Mouse (Mus musculus): ENCODE measurements at regions not wholly inside any gene's neighbourhood (a gene's known extent, or its start where the extent isn't known, plus 50 kb on each side); places are given as distances from the start of the nearest gene placed in this dataset.
A peak's percentile ranks its signal among the peaks of the same experiment; 100 is the strongest.

DNA sequence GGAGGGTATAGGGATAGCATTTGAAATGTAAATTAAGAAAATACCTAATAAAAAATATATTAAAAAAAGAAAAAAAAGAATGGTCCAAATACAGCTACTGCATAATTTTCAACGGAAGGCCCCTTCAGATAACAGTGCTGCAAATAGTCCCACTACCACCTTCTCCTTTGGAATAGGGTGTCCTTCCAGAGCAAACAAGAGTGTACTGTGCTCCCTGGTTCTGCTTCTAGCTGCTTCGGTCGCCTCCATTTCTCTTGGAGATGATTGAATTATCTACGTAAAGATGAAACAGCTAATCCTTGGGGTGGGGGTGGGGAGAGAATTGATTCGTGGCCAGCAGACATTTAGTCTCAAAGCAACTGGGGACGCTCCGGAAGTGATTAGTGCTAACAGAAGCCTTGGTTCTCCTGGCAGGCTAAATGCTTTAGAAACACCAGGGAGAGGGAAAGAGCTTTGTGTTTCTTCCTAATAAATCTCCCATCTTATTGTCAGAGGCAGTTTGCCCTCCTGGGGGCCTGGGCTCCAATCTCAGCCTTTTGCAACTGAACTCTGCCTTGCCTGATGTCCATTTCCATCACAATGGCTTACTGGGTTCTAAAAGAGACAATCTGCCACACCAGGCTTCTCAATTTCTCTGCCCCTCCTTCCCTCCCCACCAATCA, 184.5 kb upstream of the Tbl1xr1 start:
- H3K4me2 ChIP-seq = peak overlapping the region; percentile 14; the same call in 1 of the 2 replicates

GRCm38 (mm10) chr3:21892864-21893404, 183.5 kb upstream of the Tbl1xr1 start:
- WGBS = 31% methylated on average over 8 of the region's 8 CpGs
- ATAC-seq (ENCODE audit: low FRiP score) = peak; percentile 25
- Histone ChIP-seq H3K9me3 (ENCODE audit: control insufficient read depth, low read length) (no peaks in the 10 kb centered on the region), H3K9ac (ENCODE audit: low read length) (no peak overlapping the region), H3K27ac (ENCODE audit: low read depth, low read length) (no peak overlapping the region), H3K4me2 (no peak overlapping the region), H3K36me3 (ENCODE audit: control insufficient read depth, insufficient read depth, low read length) (no peaks in the 10 kb centered on the region), H3K27me3 (ENCODE audit: control insufficient read depth, insufficient read depth, low read length) (no peaks in the 10 kb centered on the region), H3K4me3 (ENCODE audit: low read depth, low read length) (no peak overlapping the region), H3K4me1 (ENCODE audit: control insufficient read depth, insufficient read depth, low read length) (peaks cover 5% of the 10 kb centered on the region; the same call in 1 of the 2 replicates)
- DNase-seq (ENCODE audit: low spot score, missing footprints) = peak; percentile 91

More for the DNA sequence above, 184.5 kb upstream of the Tbl1xr1 start:
- peak; percentile 91 for ATAC-seq (ENCODE audit: low FRiP score)
- no peaks in the 10 kb centered on the region for H3K27me3 ChIP-seq (ENCODE audit: control insufficient read depth, insufficient read depth, low read length)
- WGBS = 9% methylated on average over 7 of the region's 7 CpGs
- no peak overlapping the region for H3K9ac ChIP-seq (ENCODE audit: low read length)
- H3K27ac ChIP-seq (ENCODE audit: low read depth, low read length) = peak overlapping the region; percentile 76; the same call in 1 of the 2 replicates
- no peaks in the 10 kb centered on the region for H3K9me3 ChIP-seq (ENCODE audit: control insufficient read depth, low read length)
- H3K4me1 ChIP-seq (ENCODE audit: control insufficient read depth, insufficient read depth, low read length) = peaks cover 5% of the 10 kb centered on the region; the same call in 1 of the 2 replicates
- no peaks in the 10 kb centered on the region for H3K36me3 ChIP-seq (ENCODE audit: control insufficient read depth, insufficient read depth, low read length)
- DNase-seq (ENCODE audit: low spot score, missing footprints) = peak; percentile 93
- no peak overlapping the region for H3K4me3 ChIP-seq (ENCODE audit: low read depth, low read length)

GRCm38 (mm10) chr3:21895551-21895950, 180.9 kb upstream of the Tbl1xr1 start:
- no peak overlapping the region for H3K4me2 ChIP-seq
- H3K4me1 ChIP-seq (ENCODE audit: control insufficient read depth, insufficient read depth, low read length) = peaks cover 5% of the 10 kb centered on the region; the same call in 1 of the 2 replicates
- H3K4me3 ChIP-seq (ENCODE audit: low read depth, low read length) = no peak overlapping the region
- 98% methylated on average over 2 of the region's 2 CpGs for WGBS
- no peak for DNase-seq (ENCODE audit: low spot score, missing footprints)
- no peaks in the 10 kb centered on the region for H3K36me3 ChIP-seq (ENCODE audit: control insufficient read depth, insufficient read depth, low read length)
- no peak for ATAC-seq (ENCODE audit: low FRiP score)
- no peaks in the 10 kb centered on the region for H3K27me3 ChIP-seq (ENCODE audit: control insufficient read depth, insufficient read depth, low read length)
- H3K27ac ChIP-seq (ENCODE audit: low read depth, low read length) = no peak overlapping the region
- no peak overlapping the region for H3K9ac ChIP-seq (ENCODE audit: low read length)
- no peaks in the 10 kb centered on the region for H3K9me3 ChIP-seq (ENCODE audit: control insufficient read depth, low read length)

DNA sequence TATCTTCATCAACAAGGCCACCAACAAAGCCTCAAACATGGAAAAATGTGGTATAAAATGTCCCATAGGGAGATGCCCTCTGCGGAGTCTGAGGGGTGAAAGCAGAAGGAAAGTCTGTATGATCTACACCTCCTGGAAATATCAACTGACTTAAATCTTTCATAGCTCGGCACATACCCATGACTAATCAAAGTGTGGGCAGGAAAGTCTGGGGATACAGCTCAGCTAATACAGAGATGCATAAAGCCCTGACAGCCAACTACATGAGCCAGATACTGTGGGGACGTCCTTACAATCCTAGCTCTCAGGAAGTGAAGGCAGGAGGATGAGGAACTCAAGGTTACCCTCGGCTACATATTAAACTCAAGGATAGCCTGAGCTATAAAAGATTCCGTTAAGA, 178.2 kb upstream of the Tbl1xr1 start:
- Histone ChIP-seq H3K27ac (ENCODE audit: low read depth, low read length) (no peak overlapping the region), H3K4me2 (no peak overlapping the region), H3K9me3 (ENCODE audit: control insufficient read depth, low read length) (no peaks in the 10 kb centered on the region), H3K27me3 (ENCODE audit: control insufficient read depth, insufficient read depth, low read length) (no peaks in the 10 kb centered on the region), H3K4me3 (ENCODE audit: low read depth, low read length) (no peak overlapping the region), H3K4me1 (ENCODE audit: control insufficient read depth, insufficient read depth, low read length) (no peaks in the 10 kb centered on the region), H3K9ac (ENCODE audit: low read length) (no peak overlapping the region), H3K36me3 (ENCODE audit: control insufficient read depth, insufficient read depth, low read length) (no peaks in the 10 kb centered on the region)
- 80% methylated on average over 5 of the region's 5 CpGs for WGBS
- ATAC-seq (ENCODE audit: low FRiP score) (no peak), DNase-seq (ENCODE audit: low spot score, missing footprints) (no peak)

DNA sequence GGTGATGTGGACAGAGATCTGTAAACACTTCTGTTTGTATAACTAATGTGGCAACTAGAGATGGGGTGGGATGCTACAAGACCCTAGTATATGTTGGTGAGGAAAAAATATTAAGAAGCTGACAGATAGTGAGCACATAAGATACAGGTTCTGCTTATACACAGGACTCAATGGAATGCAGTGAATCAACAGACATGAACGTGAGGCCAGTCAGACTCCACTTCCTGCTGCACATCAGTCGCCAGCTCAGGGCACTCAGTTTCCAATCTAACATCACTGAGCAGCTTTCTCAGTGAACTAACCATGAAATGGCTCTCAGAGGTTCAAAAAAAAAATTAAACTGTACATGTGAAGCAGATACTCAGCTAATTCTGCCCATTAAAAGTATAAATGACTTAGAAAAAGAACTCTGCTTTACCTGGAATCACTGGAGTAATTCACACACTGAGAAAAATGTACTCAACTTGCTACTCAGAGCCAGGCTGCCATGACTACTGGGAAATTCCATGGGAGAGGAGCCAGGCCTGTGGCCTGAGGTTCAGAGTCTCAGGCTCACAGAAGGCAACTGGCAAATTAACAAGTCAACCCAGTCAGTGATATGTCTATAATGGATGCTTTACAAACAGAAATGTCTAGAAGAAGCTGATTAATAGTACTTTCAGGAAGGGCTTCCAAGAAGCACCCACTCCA, 170.9 kb upstream of the Tbl1xr1 start:
- 67% methylated on average over 2 of the region's 2 CpGs for WGBS
- no peaks in the 10 kb centered on the region for H3K27me3 ChIP-seq (ENCODE audit: control insufficient read depth, insufficient read depth, low read length)
- no peak overlapping the region for H3K4me3 ChIP-seq (ENCODE audit: low read depth, low read length)
- peak; percentile 17 for DNase-seq (ENCODE audit: low spot score, missing footprints)
- H3K9ac ChIP-seq (ENCODE audit: low read length) = no peak overlapping the region
- no peaks in the 10 kb centered on the region for H3K36me3 ChIP-seq (ENCODE audit: control insufficient read depth, insufficient read depth, low read length)
- no peaks in the 10 kb centered on the region for H3K9me3 ChIP-seq (ENCODE audit: control insufficient read depth, low read length)
- ATAC-seq (ENCODE audit: low FRiP score) = no peak
- no peak overlapping the region for H3K4me2 ChIP-seq
- no peaks in the 10 kb centered on the region for H3K4me1 ChIP-seq (ENCODE audit: control insufficient read depth, insufficient read depth, low read length)
- H3K27ac ChIP-seq (ENCODE audit: low read depth, low read length) = no peak overlapping the region

- H3K9ac ChIP-seq (ENCODE audit: low read length) = no peak overlapping the region
- H3K4me3 ChIP-seq (ENCODE audit: low read depth, low read length) = no peak overlapping the region
- H3K4me2 ChIP-seq = no peak overlapping the region
- WGBS = 96% methylated on average over 4 of the region's 4 CpGs
- ATAC-seq (ENCODE audit: low FRiP score) (no peak), DNase-seq (ENCODE audit: low spot score, missing footprints) (peak; percentile 67)
- H3K36me3 ChIP-seq (ENCODE audit: control insufficient read depth, insufficient read depth, low read length) = no peaks in the 10 kb centered on the region
- H3K9me3 ChIP-seq (ENCODE audit: control insufficient read depth, low read length) = no peaks in the 10 kb centered on the region
- no peak overlapping the region for H3K27ac ChIP-seq (ENCODE audit: low read depth, low read length)
- no peaks in the 10 kb centered on the region for H3K4me1 ChIP-seq (ENCODE audit: control insufficient read depth, insufficient read depth, low read length)
- H3K27me3 ChIP-seq (ENCODE audit: control insufficient read depth, insufficient read depth, low read length) = no peaks in the 10 kb centered on the region
Measured at GRCm38 (mm10) chr3:21908828-21909227, 167.6 kb upstream of the Tbl1xr1 start.

DNA sequence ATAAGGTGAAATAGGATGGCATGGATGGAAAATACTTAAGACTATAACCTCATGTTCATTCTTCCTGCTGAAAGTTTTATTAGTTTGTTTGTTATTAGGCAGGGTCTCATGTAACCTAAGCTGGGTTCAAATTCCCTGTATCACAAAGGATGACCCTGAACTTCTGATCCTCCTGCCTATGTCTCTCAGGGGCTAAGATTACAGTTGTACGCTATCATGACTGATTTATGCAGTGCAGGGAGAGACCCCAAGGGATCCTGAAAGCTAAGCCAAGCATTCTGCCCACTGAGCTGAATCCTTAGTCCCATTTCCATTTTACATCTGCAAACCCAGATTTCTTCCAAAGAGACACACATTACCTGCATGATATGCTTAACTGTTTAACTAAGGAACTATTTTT, 166.4 kb upstream of the Tbl1xr1 start:
- ATAC-seq (ENCODE audit: low FRiP score) = no peak
- WGBS = 70% methylated on average over 1 of the region's 1 CpGs

GRCm38 (mm10) chr3:21911071-21911470, 165.4 kb upstream of the Tbl1xr1 start:
- no peak overlapping the region for H3K4me2 ChIP-seq
- no peak overlapping the region for H3K27ac ChIP-seq (ENCODE audit: low read depth, low read length)
- H3K36me3 ChIP-seq (ENCODE audit: control insufficient read depth, insufficient read depth, low read length) = no peaks in the 10 kb centered on the region
- no peak overlapping the region for H3K9ac ChIP-seq (ENCODE audit: low read length)
- no peaks in the 10 kb centered on the region for H3K27me3 ChIP-seq (ENCODE audit: control insufficient read depth, insufficient read depth, low read length)
- no peaks in the 10 kb centered on the region for H3K4me1 ChIP-seq (ENCODE audit: control insufficient read depth, insufficient read depth, low read length)
- no peaks in the 10 kb centered on the region for H3K9me3 ChIP-seq (ENCODE audit: control insufficient read depth, low read length)
- ATAC-seq (ENCODE audit: low FRiP score) = no peak
- no peak for DNase-seq (ENCODE audit: low spot score, missing footprints)
- H3K4me3 ChIP-seq (ENCODE audit: low read depth, low read length) = no peak overlapping the region

More for the DNA sequence above, 166.4 kb upstream of the Tbl1xr1 start:
- Histone ChIP-seq H3K27me3 (ENCODE audit: control insufficient read depth, insufficient read depth, low read length) (no peaks in the 10 kb centered on the region), H3K9ac (ENCODE audit: low read length) (no peak overlapping the region), H3K4me3 (ENCODE audit: low read depth, low read length) (no peak overlapping the region), H3K9me3 (ENCODE audit: control insufficient read depth, low read length) (no peaks in the 10 kb centered on the region), H3K4me2 (no peak overlapping the region), H3K4me1 (ENCODE audit: control insufficient read depth, insufficient read depth, low read length) (no peaks in the 10 kb centered on the region), H3K27ac (ENCODE audit: low read depth, low read length) (no peak overlapping the region), H3K36me3 (ENCODE audit: control insufficient read depth, insufficient read depth, low read length) (no peaks in the 10 kb centered on the region)
- no peak for DNase-seq (ENCODE audit: low spot score, missing footprints)

DNA sequence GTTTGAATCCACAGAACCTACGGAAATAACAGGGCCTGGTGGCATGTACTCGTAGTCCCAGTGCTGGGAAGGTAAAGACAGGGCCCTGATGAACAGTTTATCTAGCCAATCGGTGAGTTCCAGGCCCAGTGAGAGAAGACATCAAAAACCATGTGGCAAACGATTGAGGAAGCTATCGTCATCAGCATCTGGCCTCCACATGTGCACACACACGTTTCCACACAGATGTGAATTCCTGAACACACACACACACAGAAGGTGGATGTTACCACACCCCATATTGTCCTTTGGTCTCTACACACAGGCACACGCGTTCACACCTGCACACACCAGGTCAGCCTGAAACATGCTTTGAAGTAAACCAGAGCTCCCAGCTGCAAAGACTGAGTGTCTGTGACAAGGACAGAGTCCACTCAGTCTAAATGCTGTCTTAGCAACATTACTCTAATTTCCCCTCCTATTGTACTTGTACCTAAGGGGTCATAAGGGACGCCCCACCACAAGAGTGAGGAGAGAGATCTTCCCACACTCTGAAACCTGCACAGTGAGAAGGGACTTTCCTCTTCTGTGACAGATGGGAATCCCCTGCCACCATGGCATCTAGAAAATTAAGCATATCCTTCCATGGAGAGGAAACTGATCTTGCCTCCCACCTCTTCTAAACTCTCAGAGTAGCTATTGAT, 159.1 kb upstream of the Tbl1xr1 start:
- Histone ChIP-seq H3K9ac (ENCODE audit: low read length) (no peak overlapping the region), H3K4me1 (ENCODE audit: control insufficient read depth, insufficient read depth, low read length) (no peaks in the 10 kb centered on the region), H3K36me3 (ENCODE audit: control insufficient read depth, insufficient read depth, low read length) (no peaks in the 10 kb centered on the region), H3K27ac (ENCODE audit: low read depth, low read length) (no peak overlapping the region), H3K4me2 (no peak overlapping the region), H3K27me3 (ENCODE audit: control insufficient read depth, insufficient read depth, low read length) (no peaks in the 10 kb centered on the region), H3K9me3 (ENCODE audit: control insufficient read depth, low read length) (no peaks in the 10 kb centered on the region), H3K4me3 (ENCODE audit: low read depth, low read length) (no peak overlapping the region)
- no peak for ATAC-seq (ENCODE audit: low FRiP score)
- DNase-seq (ENCODE audit: low spot score, missing footprints) = no peak
- 86% methylated on average over 9 of the region's 9 CpGs for WGBS
